Mouse (Mus musculus) lung, adult 2 months (tissue): ENCODE measurements at regions not wholly inside any gene's neighbourhood (a gene's known extent, or its start where the extent isn't known, plus 50 kb on each side); places are given as distances from the start of the nearest gene placed in this dataset.

Source experiments
- CTCF ChIP-seq: fragments of 200-500 bp; IDR thresholded peaks from 2 replicates; pipeline ENCODE4 v1.5.1; 2011; ENCODE audit warnings: mild to moderate bottlenecking, low read length, control low read depth; ENCODE audit not compliant: insufficient read depth
- POLR2A ChIP-seq: fragments of 200-500 bp; IDR thresholded peaks from 2 replicates; pipeline ENCODE4 v1.6.1; 2011; ENCODE audit warnings: low read depth, mild to moderate bottlenecking, control low read depth, low read length, borderline replicate concordance; ENCODE audit errors: extremely low read depth

- TF ChIP-seq POLR2A (no peak), CTCF (no peak)
These were observed 141.5 kb downstream of the Zfp706 start for GRCm38 (mm10) chr15:36866088-36866487.
